Mouse (Mus musculus): Measurements from ENCODE around the gene Stat6. TPM values are rescaled to one million over a fixed set of nuclear protein-coding genes. Genes with fewer than 3 reads are reported as not detected.

Stat6 gene
- polyA plus RNA-seq, 1 experiment from 2014 or later: 5.0 TPM

DNA sequence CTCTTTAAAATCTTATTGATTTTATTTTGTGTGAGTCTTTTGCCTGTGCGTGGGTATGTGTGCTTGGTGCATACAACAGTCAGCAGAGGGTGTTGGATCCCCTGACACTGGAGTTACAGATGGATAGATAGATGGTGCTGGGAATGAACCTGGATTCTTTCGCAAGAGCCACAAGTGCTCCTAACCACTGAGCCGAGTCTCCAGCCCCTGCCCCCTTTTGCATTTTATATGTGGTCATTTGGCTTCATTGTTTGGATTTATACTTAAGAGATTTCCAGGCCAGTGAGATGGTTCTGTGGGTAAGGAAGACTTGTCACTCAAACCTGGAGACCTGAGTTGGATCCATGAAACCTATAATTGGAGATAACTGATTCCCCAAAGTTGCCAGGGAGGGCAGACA, 37.1 kb downstream of the Stat6 start:
- H3K4me1 ChIP-seq: peaks cover 19% of the 10 kb centered on the region
- WGBS: 91% methylated on average over 3 of the region's 3 CpGs
- H3K27me3 ChIP-seq (replicated peaks): no peaks in the 10 kb centered on the region
- no peak overlapping the region for H3K4me3 ChIP-seq (replicated peaks)
- H3K36me3 ChIP-seq: no peaks in the 10 kb centered on the region
- no peak overlapping the region for H3K9ac ChIP-seq (replicated peaks)
- no peaks in the 10 kb centered on the region for H3K9me3 ChIP-seq (replicated peaks)
- H3K27ac ChIP-seq (replicated peaks): no peak overlapping the region
- no peak for ATAC-seq (ENCODE audit: low FRiP score)
- H3K4me2 ChIP-seq: no peak overlapping the region

GRCm38 (mm10) chr10:127682886-127683285, 40.1 kb downstream of the Stat6 start:
- Histone ChIP-seq H3K27me3 (replicated peaks) (no peaks in the 10 kb centered on the region), H3K4me1 (peaks cover 4% of the 10 kb centered on the region), H3K9me3 (replicated peaks) (no peaks in the 10 kb centered on the region), H3K9ac (replicated peaks) (no peak overlapping the region), H3K4me2 (no peak overlapping the region), H3K36me3 (no peaks in the 10 kb centered on the region), H3K4me3 (replicated peaks) (no peak overlapping the region), H3K27ac (replicated peaks) (no peak overlapping the region)
- WGBS: 92% methylated on average over 6 of the region's 6 CpGs
- ATAC-seq (ENCODE audit: low FRiP score): no peak

GRCm38 (mm10) chr10:127691053-127691452, 48.3 kb downstream of the Stat6 start:
- WGBS: 24% methylated on average over 1 of the region's 1 CpGs
- H3K27ac ChIP-seq (replicated peaks): no peak overlapping the region
- H3K27me3 ChIP-seq (replicated peaks): no peaks in the 10 kb centered on the region
- H3K9me3 ChIP-seq (replicated peaks): no peaks in the 10 kb centered on the region
- H3K4me1 ChIP-seq: no peaks in the 10 kb centered on the region
- peaks cover 10% of the 10 kb centered on the region for H3K36me3 ChIP-seq
- no peak overlapping the region for H3K4me3 ChIP-seq (replicated peaks)
- H3K4me2 ChIP-seq: no peak overlapping the region
- ATAC-seq (ENCODE audit: low FRiP score): no peak
- no peak overlapping the region for H3K9ac ChIP-seq (replicated peaks)

- no peak for ATAC-seq (ENCODE audit: low FRiP score)
- Histone ChIP-seq H3K4me2 (no peak overlapping the region), H3K36me3 (peaks cover 18% of the 10 kb centered on the region), H3K27me3 (replicated peaks) (no peaks in the 10 kb centered on the region), H3K9me3 (replicated peaks) (no peaks in the 10 kb centered on the region), H3K4me1 (no peaks in the 10 kb centered on the region), H3K4me3 (replicated peaks) (no peak overlapping the region), H3K9ac (replicated peaks) (no peak overlapping the region), H3K27ac (replicated peaks) (no peak overlapping the region)
- 64% methylated on average over 2 of the region's 2 CpGs for WGBS
Observed at GRCm38 (mm10) chr10:127694636-127695035, 51.9 kb downstream of the Stat6 start.

GRCm38 (mm10) chr10:127695775-127696174, 53.0 kb downstream of the Stat6 start:
- Histone ChIP-seq H3K9ac (replicated peaks) (no peak overlapping the region), H3K27ac (replicated peaks) (no peak overlapping the region), H3K27me3 (replicated peaks) (no peaks in the 10 kb centered on the region), H3K4me1 (no peaks in the 10 kb centered on the region), H3K4me3 (replicated peaks) (no peak overlapping the region), H3K36me3 (peaks cover 18% of the 10 kb centered on the region), H3K4me2 (no peak overlapping the region), H3K9me3 (replicated peaks) (no peaks in the 10 kb centered on the region)
- 92% methylated on average over 7 of the region's 7 CpGs for WGBS
- no peak for ATAC-seq (ENCODE audit: low FRiP score)

DNA sequence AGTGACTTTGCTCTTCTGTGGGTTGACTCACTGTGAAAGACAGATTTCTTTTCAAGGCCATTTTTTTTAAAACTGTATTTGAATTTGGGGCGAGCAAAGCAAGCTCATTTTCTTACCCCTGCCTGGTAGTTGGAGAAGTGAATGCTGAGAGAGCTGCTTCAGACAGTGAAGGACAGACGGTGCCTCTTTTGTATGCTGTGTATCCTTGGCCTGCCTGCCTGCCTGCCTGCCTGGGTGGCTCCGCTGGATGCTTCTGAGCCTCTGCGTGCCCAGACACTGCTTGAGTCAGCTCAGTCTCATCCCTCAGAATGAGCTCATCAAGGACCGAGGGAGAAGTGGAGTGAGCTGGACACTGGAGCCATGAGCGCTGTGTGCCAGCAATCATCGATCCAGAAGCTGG, 56.2 kb downstream of the Stat6 start:
- H3K4me3 ChIP-seq (replicated peaks): no peak overlapping the region
- H3K4me1 ChIP-seq: no peaks in the 10 kb centered on the region
- H3K36me3 ChIP-seq: peaks cover 11% of the 10 kb centered on the region; the same call in 1 of the 2 replicates
- no peak overlapping the region for H3K27ac ChIP-seq (replicated peaks)
- no peak overlapping the region for H3K9ac ChIP-seq (replicated peaks)
- no peaks in the 10 kb centered on the region for H3K9me3 ChIP-seq (replicated peaks)
- ATAC-seq (ENCODE audit: low FRiP score): no peak
- no peak overlapping the region for H3K4me2 ChIP-seq
- WGBS: 89% methylated on average over 7 of the region's 7 CpGs
- H3K27me3 ChIP-seq (replicated peaks): no peaks in the 10 kb centered on the region

DNA sequence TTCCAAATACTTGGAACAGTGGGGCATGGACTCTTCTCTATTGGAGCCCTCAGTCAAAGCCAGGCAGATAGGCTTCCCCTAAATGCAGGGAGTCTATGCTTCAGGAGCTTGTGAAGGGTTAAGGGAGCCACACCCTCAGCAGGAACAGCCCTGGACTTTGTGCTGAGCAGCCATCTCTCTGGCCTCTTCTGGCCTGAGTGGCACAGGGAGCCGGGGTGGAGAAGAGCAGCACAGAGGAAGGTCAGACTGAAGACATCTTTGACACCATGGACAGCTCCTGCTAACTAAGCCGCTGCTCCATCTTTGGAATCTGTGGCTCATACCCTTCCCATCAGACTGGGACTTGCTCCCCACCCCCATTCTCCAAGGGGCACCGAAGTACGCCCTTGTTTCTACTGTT, 60.5 kb downstream of the Stat6 start:
- no peak overlapping the region for H3K9ac ChIP-seq (replicated peaks)
- H3K36me3 ChIP-seq: peaks cover 3% of the 10 kb centered on the region; the same call in 1 of the 2 replicates
- H3K4me1 ChIP-seq: no peaks in the 10 kb centered on the region
- WGBS: 62% methylated on average over 4 of the region's 4 CpGs
- no peaks in the 10 kb centered on the region for H3K27me3 ChIP-seq (replicated peaks)
- no peaks in the 10 kb centered on the region for H3K9me3 ChIP-seq (replicated peaks)
- H3K4me2 ChIP-seq: no peak overlapping the region
- H3K27ac ChIP-seq (replicated peaks): no peak overlapping the region
- no peak overlapping the region for H3K4me3 ChIP-seq (replicated peaks)
- no peak for ATAC-seq (ENCODE audit: low FRiP score)

- WGBS: 64% methylated on average over 2 of the region's 2 CpGs
- Histone ChIP-seq H3K27me3 (replicated peaks) (no peaks in the 10 kb centered on the region), H3K4me1 (no peaks in the 10 kb centered on the region), H3K9ac (replicated peaks) (no peak overlapping the region), H3K4me2 (no peak overlapping the region), H3K4me3 (replicated peaks) (no peak overlapping the region), H3K36me3 (no peaks in the 10 kb centered on the region), H3K27ac (replicated peaks) (no peak overlapping the region), H3K9me3 (replicated peaks) (no peaks in the 10 kb centered on the region)
- ATAC-seq (ENCODE audit: low FRiP score): no peak
Observed at GRCm38 (mm10) chr10:127704293-127704692, 61.5 kb downstream of the Stat6 start.

GRCm38 (mm10) chr10:127704766-127705220, 62.0 kb downstream of the Stat6 start, which contains the start of gene Myo1a:
Gene Myo1a (plus strand): TSS chr10:127705170.
- Histone ChIP-seq H3K4me1 (no peaks in the 10 kb centered on the region), H3K27me3 (replicated peaks) (no peaks in the 10 kb centered on the region), H3K4me3 (replicated peaks) (no peak within 1 kb of the TSS), H3K9ac (replicated peaks) (no peak within 1 kb of the TSS), H3K9me3 (replicated peaks) (no peaks in the 10 kb centered on the region), H3K36me3 (no peaks in the 10 kb centered on the region), H3K27ac (replicated peaks) (no peak within 1 kb of the TSS), H3K4me2 (no peak within 1 kb of the TSS)
- ATAC-seq (ENCODE audit: low FRiP score): no peak
- 81% methylated on average over 1 of the region's 2 CpGs for WGBS

GRCm38 (mm10) chr10:127705783-127706182, 63.0 kb downstream of the Stat6 start:
- H3K4me3 ChIP-seq (replicated peaks): no peak overlapping the region
- H3K27ac ChIP-seq (replicated peaks): no peak overlapping the region
- no peak overlapping the region for H3K9ac ChIP-seq (replicated peaks)
- no peaks in the 10 kb centered on the region for H3K9me3 ChIP-seq (replicated peaks)
- H3K27me3 ChIP-seq (replicated peaks): no peaks in the 10 kb centered on the region
- H3K4me1 ChIP-seq: no peaks in the 10 kb centered on the region
- ATAC-seq (ENCODE audit: low FRiP score): no peak
- no peak overlapping the region for H3K4me2 ChIP-seq
- 94% methylated on average over 4 of the region's 4 CpGs for WGBS
- H3K36me3 ChIP-seq: no peaks in the 10 kb centered on the region

- Histone ChIP-seq H3K27ac (replicated peaks) (no peak overlapping the region), H3K4me2 (no peak overlapping the region), H3K9me3 (replicated peaks) (no peaks in the 10 kb centered on the region), H3K4me1 (no peaks in the 10 kb centered on the region), H3K4me3 (replicated peaks) (no peak overlapping the region), H3K9ac (replicated peaks) (no peak overlapping the region), H3K36me3 (no peaks in the 10 kb centered on the region), H3K27me3 (replicated peaks) (no peaks in the 10 kb centered on the region)
- ATAC-seq (ENCODE audit: low FRiP score): no peak
- 91% methylated on average over 7 of the region's 7 CpGs for whole genome bisulfite sequencing
Observed at GRCm38 (mm10) chr10:127707721-127708120, 64.9 kb downstream of the Stat6 start.

- Histone ChIP-seq H3K9me3 (replicated peaks) (no peaks in the 10 kb centered on the region), H3K36me3 (no peaks in the 10 kb centered on the region), H3K4me2 (no peak overlapping the region), H3K4me1 (no peaks in the 10 kb centered on the region), H3K27ac (replicated peaks) (no peak overlapping the region), H3K9ac (replicated peaks) (no peak overlapping the region), H3K4me3 (replicated peaks) (no peak overlapping the region), H3K27me3 (replicated peaks) (no peaks in the 10 kb centered on the region)
- ATAC-seq (ENCODE audit: low FRiP score): no peak
- 83% methylated on average over 3 of the region's 3 CpGs for WGBS
Observed at GRCm38 (mm10) chr10:127708850-127709370, 66.1 kb downstream of the Stat6 start.

DNA sequence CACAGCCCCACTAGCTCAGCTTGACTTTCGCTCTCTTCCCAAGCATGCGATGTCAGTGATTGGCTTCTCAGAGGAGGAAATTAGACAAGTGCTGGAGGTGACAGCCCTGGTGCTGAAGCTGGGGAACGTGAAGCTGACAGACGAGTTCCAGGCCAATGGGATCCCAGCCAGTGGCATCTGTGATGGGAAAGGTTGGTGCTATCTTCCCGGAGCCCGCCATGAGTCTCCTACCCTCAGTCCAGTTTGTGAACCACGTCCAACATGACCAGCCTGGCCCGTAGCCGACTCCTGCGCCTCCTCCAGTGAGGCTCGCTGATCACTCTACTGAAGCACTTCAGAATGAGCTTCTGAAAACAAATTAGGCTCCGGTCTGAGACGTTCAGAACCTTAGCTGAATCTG, 67.5 kb downstream of the Stat6 start:
- no peaks in the 10 kb centered on the region for H3K36me3 ChIP-seq
- no peaks in the 10 kb centered on the region for H3K9me3 ChIP-seq (replicated peaks)
- no peak overlapping the region for H3K4me3 ChIP-seq (replicated peaks)
- no peak overlapping the region for H3K27ac ChIP-seq (replicated peaks)
- ATAC-seq (ENCODE audit: low FRiP score): no peak
- no peak overlapping the region for H3K9ac ChIP-seq (replicated peaks)
- H3K4me1 ChIP-seq: no peaks in the 10 kb centered on the region
- 86% methylated on average over 13 of the region's 13 CpGs for WGBS
- no peak overlapping the region for H3K4me2 ChIP-seq
- no peaks in the 10 kb centered on the region for H3K27me3 ChIP-seq (replicated peaks)
